Mouse (Mus musculus): ENCODE measurements around the gene Mpl. TPM values are rescaled to one million over a fixed set of nuclear protein-coding genes. Genes with fewer than 3 reads are reported as not detected.

Mpl gene
- polyA plus RNA-seq, 1 experiment, result not detected

DNA sequence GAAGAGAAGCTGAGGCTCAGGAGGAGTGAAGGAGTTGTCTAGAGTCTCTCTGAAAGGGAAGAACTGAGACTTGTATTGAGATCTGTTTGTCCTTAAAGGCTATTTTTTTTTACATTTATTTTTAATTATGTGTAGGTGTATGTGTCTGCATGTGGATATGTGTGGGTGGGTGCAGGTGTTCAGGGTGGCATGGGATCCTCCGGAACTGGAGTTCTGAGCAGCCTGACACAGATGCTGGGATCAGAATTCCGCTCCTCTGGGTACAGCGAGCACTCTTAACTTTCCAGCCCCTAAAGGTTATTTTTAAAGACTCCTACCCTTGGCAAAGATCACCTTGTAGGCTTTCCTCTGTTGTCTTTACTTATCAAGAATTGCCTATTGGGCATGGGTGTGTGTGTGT lies 7.6 kb upstream of the Mpl start:
- no peak for TF ChIP-seq POLR2A (IDR thresholded peaks at IDR 0.05; ENCODE audit: borderline replicate concordance, low read depth, low read length)
- no peak for TF ChIP-seq CTCF (IDR thresholded peaks at IDR 0.05; ENCODE audit: low read depth, low read length)
- no peak overlapping the region for H3K4me3 ChIP-seq (ENCODE audit: insufficient read depth, low read length)
- H3K4me1 ChIP-seq (ENCODE audit: control insufficient read depth, insufficient read depth, low read length), result peaks cover 5% of the 10 kb centered on the region; the same call in 1 of the 2 replicates
- H3K27ac ChIP-seq (ENCODE audit: insufficient read depth, low read depth, low read length), result no peak overlapping the region

DNA sequence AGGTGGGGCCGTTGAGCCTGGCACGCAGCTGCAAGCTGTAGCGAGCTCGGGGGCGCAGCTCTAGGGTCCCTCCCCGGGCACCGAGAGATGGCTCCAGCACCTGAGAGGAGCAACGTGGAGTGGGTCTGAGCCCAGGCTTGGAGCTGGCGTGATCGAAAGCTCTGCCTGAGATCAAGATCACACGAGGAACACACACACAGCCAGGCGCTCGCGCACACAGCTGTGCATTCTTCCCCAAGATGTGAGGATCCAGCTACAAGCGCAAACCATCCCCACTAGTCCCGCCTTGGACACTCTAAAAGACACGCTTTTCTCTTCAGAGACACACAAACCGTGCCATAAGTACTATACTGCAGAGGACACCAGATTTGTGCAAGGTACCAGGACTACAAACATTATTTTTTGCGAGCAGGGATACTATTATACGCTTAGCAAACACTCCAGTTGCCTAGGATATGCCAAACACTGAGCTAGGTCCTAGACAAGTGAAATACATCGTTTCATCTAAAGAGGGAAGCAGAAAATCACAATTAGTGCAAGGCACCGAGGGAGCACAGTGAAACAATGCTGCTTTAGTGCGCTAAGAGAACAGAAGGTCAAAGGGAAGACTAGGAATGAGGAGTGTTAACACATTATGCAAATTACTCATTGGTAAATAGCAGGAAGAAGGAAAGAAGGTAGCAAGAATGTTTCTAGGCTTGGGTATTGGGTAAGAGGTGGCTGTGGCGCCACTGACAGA lies 10.7 kb downstream of the Mpl start:
- TF ChIP-seq CTCF (IDR thresholded peaks at IDR 0.05; ENCODE audit: low read depth, low read length) (no peak), POLR2A (IDR thresholded peaks at IDR 0.05; ENCODE audit: borderline replicate concordance, low read depth, low read length) (no peak)
- Histone ChIP-seq H3K27ac (ENCODE audit: insufficient read depth, low read depth, low read length) (no peak overlapping the region), H3K4me1 (ENCODE audit: control insufficient read depth, insufficient read depth, low read length) (no peaks in the 10 kb centered on the region), H3K4me3 (ENCODE audit: insufficient read depth, low read length) (no peak overlapping the region)

DNA sequence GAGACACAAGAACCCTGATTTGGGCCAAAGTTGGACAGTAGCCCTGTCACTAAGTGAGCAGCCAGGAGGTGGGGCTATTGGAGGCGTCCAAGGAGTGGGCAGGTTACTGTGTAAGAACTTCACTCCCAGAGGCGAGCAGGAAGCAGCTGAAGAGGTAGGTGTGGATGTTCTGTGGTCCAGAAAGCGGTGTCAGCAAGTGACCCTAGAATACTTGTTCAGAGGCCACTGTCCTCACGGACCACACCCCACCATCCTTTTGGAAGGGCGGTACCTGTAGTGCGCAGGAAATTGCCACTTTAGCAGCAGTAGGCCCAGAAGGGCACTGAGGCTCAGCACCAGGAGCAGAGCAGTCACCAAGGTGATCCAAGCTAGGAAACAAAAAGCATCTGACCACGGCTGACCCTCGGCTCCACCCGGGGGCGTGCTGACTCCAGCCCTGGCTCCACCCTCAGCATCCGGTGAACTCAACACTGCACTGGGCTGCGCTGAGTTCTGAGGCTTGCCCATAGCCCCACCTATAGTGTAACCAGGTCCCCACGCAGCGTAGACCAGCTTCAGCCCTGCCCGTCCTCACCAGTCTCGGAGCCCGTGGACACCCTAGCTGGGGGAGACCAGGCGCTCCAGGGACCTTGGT lies 11.4 kb downstream of the Mpl start:
- TF ChIP-seq POLR2A (IDR thresholded peaks at IDR 0.05; ENCODE audit: borderline replicate concordance, low read depth, low read length) (no peak), CTCF (IDR thresholded peaks at IDR 0.05; ENCODE audit: low read depth, low read length) (no peak)
- H3K4me3 ChIP-seq (ENCODE audit: insufficient read depth, low read length), result no peak overlapping the region
- H3K4me1 ChIP-seq (ENCODE audit: control insufficient read depth, insufficient read depth, low read length), result no peaks in the 10 kb centered on the region

DNA sequence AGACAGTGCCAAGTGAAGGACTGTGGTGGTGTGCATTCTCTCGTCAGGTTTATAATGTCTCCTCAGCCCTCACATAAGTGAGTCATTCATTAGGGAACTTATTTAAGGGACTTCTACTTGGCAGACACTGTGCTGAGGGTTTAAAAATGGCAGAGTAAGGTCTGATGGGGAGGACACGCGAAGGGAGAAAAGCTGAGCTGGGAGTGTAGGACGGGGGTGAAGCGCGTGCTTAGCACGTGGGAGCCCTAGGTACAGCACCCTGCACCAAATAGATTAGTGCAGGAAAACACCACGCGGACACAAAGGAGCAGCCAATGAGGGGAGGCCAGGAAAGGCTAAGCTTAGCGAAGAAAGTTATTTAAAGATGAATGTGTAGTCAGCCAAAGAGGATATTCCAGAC lies 12.2 kb downstream of the Mpl start:
- Histone ChIP-seq H3K4me1 (ENCODE audit: control insufficient read depth, insufficient read depth, low read length) (no peaks in the 10 kb centered on the region), H3K4me3 (ENCODE audit: insufficient read depth, low read length) (no peak overlapping the region), H3K27ac (ENCODE audit: insufficient read depth, low read depth, low read length) (no peak overlapping the region)
- no peak for TF ChIP-seq POLR2A (IDR thresholded peaks at IDR 0.05; ENCODE audit: borderline replicate concordance, low read depth, low read length)
- no peak for TF ChIP-seq CTCF (IDR thresholded peaks at IDR 0.05; ENCODE audit: low read depth, low read length)

More for the DNA sequence above, 11.4 kb downstream of the Mpl start:
- no peak overlapping the region for H3K27ac ChIP-seq (ENCODE audit: insufficient read depth, low read depth, low read length)

DNA sequence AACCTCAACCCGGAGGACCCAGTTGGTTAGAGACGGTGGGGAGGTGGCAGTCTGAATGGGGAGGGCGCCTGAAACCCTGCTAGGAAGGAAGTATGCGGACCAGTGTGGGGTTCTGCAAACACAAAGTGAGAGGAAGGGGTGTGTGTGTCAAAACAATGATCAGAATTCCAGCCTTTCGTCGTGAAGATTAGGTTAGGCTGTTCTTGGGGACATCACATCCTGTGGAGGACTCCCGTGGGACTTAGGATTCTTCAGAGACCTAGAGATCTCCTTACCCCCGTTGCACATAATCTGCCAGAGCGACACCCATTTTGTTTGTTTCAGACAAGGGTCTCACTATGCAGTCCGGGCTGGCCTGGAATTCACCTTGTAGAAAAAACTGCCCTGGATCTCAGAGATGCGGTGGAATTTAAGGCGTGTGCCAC lies 19.5 kb downstream of the Mpl start:
- Histone ChIP-seq H3K4me1 (ENCODE audit: control insufficient read depth, insufficient read depth, low read length) (peaks cover 8% of the 10 kb centered on the region), H3K4me3 (ENCODE audit: insufficient read depth, low read length) (peak overlapping the region; percentile 69), H3K27ac (ENCODE audit: insufficient read depth, low read depth, low read length) (peak overlapping the region; percentile 44)
- TF ChIP-seq CTCF (IDR thresholded peaks at IDR 0.05; ENCODE audit: low read depth, low read length) (no peak), POLR2A (IDR thresholded peaks at IDR 0.05; ENCODE audit: borderline replicate concordance, low read depth, low read length) (no peak)

DNA sequence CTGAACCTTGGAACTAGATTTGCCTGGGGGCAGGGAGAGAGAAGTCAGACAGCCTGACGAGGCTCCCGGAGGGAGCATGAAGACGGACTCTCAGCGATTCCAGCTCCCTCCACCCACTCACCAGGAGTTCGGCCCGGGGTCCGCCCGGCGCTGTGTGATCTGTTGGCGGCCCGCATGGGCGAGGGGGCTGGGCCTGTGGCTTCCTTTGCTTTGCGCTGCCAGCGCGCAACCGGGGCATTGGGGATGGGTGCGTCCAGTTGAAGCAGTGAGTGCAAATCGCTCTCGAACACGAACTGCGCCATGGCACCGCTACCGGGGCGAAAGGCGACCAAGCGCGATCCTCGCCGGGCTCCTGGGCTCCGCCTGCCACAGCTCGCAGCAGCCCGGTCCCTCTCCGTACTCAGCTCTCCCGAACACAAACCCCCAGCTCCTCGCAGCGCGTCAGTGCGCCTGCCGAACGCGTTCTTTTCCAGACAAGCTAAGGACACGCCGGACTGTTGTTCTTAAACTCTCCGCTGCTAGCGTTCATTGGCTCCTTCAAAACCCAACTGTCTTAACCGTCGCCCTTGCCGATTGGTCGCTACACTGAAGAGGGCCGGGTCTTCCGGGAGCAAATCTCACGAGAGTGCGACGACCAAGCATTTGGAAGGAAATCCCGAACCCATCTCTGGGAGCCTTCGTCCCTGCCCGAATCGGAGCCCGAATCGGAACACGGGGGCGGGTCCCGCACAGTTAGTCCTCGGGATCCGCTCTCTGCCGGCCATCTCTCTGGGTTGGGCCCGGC lies 20.3 kb downstream of the Mpl start, which contains the start of gene Cdc20:
Gene Cdc20 (minus strand): TSS at position 533 of the 784 bp plus-strand sequence.
- Histone ChIP-seq H3K27ac (ENCODE audit: insufficient read depth, low read depth, low read length) (peak within 1 kb of the TSS; percentile 44), H3K4me1 (ENCODE audit: control insufficient read depth, insufficient read depth, low read length) (peaks cover 8% of the 10 kb centered on the region), H3K4me3 (ENCODE audit: insufficient read depth, low read length) (peak within 1 kb of the TSS; percentile 69)
- no peak for TF ChIP-seq CTCF (IDR thresholded peaks at IDR 0.05; ENCODE audit: low read depth, low read length)
- TF ChIP-seq POLR2A (IDR thresholded peaks at IDR 0.05; ENCODE audit: borderline replicate concordance, low read depth, low read length), result no peak

DNA sequence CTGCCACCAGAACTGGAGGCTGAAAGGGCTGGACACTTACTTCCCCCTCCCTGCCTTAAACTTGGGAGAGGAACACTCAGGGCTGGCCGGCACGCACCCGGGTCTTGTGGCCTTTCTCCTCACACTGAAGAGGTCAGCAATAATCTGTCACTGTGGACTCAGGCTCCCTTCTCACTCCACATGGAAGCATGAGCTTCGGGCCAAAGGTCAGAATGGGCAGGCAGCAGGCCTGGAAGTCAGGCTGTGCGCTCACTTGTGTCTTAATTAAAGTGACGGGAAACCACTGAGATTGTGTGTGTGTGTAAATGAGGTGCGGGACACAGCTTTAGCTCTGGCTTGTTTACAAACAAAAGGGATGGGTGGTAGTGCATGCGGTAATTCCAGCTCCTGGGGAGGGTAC lies 25.0 kb downstream of the Mpl start:
- no peak overlapping the region for H3K27ac ChIP-seq (ENCODE audit: insufficient read depth, low read depth, low read length)
- TF ChIP-seq POLR2A (IDR thresholded peaks at IDR 0.05; ENCODE audit: borderline replicate concordance, low read depth, low read length) (no peak), CTCF (IDR thresholded peaks at IDR 0.05; ENCODE audit: low read depth, low read length) (no peak)
- H3K4me1 ChIP-seq (ENCODE audit: control insufficient read depth, insufficient read depth, low read length), result peaks cover 24% of the 10 kb centered on the region
- H3K4me3 ChIP-seq (ENCODE audit: insufficient read depth, low read length), result no peak overlapping the region

DNA sequence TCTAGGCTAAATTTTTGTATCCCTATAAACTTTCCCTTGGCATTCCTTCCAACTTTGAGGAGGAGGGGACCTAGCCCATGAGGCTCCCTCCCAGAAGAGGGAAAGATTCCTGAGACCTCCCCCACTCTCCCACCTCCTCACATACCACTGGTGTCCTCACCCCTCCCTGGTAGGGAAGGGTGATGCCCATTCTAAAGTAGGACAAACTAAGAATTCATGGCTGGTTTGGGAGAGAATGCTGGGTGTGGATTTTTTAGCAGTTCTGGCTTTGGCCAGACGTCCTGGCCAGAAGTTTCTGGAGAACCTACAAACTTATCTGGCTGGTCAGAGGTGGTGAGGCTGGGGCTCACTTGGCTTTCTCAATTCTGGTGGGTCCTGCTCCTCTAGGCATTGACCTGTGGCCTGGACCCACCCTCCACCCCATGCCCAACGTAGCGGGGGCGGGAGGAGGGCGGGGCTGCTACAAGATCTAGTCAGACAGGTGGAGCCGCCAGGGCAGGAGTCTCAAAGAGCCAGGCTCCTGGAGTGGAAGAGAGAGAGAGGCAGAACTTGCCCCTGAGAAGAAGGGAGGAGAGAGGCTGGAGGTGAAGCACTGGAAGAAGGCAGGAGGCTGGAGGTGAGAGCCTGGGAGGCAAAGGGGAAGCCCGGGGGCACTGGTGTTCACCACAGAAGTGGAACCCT lies 28.0 kb downstream of the Mpl start:
- H3K27ac ChIP-seq (ENCODE audit: insufficient read depth, low read depth, low read length), result peak overlapping the region; percentile 93; the same call in 1 of the 2 replicates
- TF ChIP-seq POLR2A (IDR thresholded peaks at IDR 0.05; ENCODE audit: borderline replicate concordance, low read depth, low read length) (no peak), CTCF (IDR thresholded peaks at IDR 0.05; ENCODE audit: low read depth, low read length) (no peak)
- peak overlapping the region; percentile 87 for H3K4me3 ChIP-seq (ENCODE audit: insufficient read depth, low read length)
- H3K4me1 ChIP-seq (ENCODE audit: control insufficient read depth, insufficient read depth, low read length), result peaks cover 37% of the 10 kb centered on the region

DNA sequence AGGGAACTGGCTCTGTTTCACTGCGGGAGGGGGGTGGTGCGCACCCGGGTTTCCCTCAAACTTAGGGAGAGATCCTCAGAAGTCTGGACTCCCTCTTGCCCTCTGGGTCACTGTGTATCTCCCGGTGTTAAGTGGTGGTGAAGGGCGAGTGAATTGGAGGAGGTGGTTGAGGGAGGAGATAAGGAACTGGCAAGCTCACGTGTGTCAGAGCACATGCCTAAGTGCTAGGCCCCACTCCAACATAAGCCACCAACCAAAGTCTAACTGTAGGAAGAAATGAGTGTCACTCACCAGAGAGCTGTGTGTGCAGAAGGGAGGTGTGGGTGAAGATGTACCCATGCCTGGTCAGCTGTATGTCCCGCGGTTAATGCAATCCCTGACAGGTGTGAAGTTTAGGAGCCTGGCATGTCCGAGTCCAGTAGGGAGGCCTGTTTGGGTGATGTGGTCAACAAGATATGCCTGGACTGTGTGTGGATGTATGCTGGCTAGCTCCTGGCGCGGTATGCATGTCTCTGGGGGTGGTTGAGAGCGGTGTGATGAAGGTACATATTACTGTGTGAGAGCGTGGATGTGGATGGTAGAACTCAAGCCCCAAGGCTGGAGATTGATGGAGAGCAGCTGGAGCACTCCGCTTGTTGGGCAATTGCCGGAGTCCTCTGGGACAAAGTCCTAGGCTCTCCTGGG lies 28.6 kb downstream of the Mpl start:
- H3K4me3 ChIP-seq (ENCODE audit: insufficient read depth, low read length), result peak overlapping the region; percentile 87
- no peak for TF ChIP-seq POLR2A (IDR thresholded peaks at IDR 0.05; ENCODE audit: borderline replicate concordance, low read depth, low read length)
- TF ChIP-seq CTCF (IDR thresholded peaks at IDR 0.05; ENCODE audit: low read depth, low read length), result no peak
- peak overlapping the region; percentile 93 for H3K27ac ChIP-seq (ENCODE audit: insufficient read depth, low read depth, low read length)
- H3K4me1 ChIP-seq (ENCODE audit: control insufficient read depth, insufficient read depth, low read length), result peaks cover 37% of the 10 kb centered on the region

All from bone marrow macrophage, adult 2 months (primary cell).